Mouse (Mus musculus) sigmoid colon, adult 10 weeks (tissue): ENCODE data around the gene Hist1h2bh. TPM values are rescaled to one million over a fixed set of nuclear protein-coding genes. Genes with fewer than 3 reads are reported as not detected.

Experiments used
- polyA plus RNA-seq: library from polyadenylated mRNA; stranded (reverse); fragments of 350-450 nt; fragmentation: Illumina TruSeq; extraction: RNeasy Lipid Tissue Mini Kit (QIAGEN cat#74804); gene quantifications from one replicate; pipeline ENCODE4 v1.2.3, GENCODE M21; 2014; ENCODE audit warnings: low read depth, low replicate concordance

Gene Hist1h2bh
- polyA plus RNA-seq, 1 experiment from 2014 or later, result 2.1 TPM

Other genes with a start within 250 kb of the Hist1h2bh start
- 97.3 TPM for gene Zfp322a, start 174.2 kb downstream of the Hist1h2bh start, polyA plus RNA-seq
- 2.2 TPM for gene Abt1, start 119.5 kb downstream of the Hist1h2bh start, polyA plus RNA-seq
- gene Btn1a1, start 77.5 kb downstream of the Hist1h2bh start, polyA plus RNA-seq, result 4.6 TPM
- not detected for gene Btn2a2, start 54.5 kb downstream of the Hist1h2bh start, polyA plus RNA-seq
- not detected for gene Hist1h4h, start 12.3 kb downstream of the Hist1h2bh start, polyA plus RNA-seq
- gene Hist1h2af, start 9.5 kb downstream of the Hist1h2bh start, polyA plus RNA-seq, result not detected
- not detected for gene Hist1h3g, start 8.0 kb downstream of the Hist1h2bh start, polyA plus RNA-seq
- not detected for gene Hist1h3f, start 660 bp upstream of the Hist1h2bh start, polyA plus RNA-seq
- not detected for gene Hist1h4f, start 8.3 kb upstream of the Hist1h2bh start, polyA plus RNA-seq
- gene Hist1h1d, start 9.9 kb upstream of the Hist1h2bh start, polyA plus RNA-seq, result 3.9 TPM
- not detected for gene Hist1h3e, start 19.0 kb upstream of the Hist1h2bh start, polyA plus RNA-seq
- gene Hist1h2ae, start 27.8 kb upstream of the Hist1h2bh start, polyA plus RNA-seq, result not detected
- 3.6 TPM for gene Hist1h2bg, start 28.0 kb upstream of the Hist1h2bh start, polyA plus RNA-seq
- not detected for gene Hist1h2bf, start 30.8 kb upstream of the Hist1h2bh start, polyA plus RNA-seq
- gene Hist1h2ad, start 31.0 kb upstream of the Hist1h2bh start, polyA plus RNA-seq, result not detected
- 6.7 TPM for gene Hist1h3d, start 32.4 kb upstream of the Hist1h2bh start, polyA plus RNA-seq
- gene Hist1h4d, start 38.2 kb upstream of the Hist1h2bh start, polyA plus RNA-seq, result 2.3 TPM
- 16.9 TPM for gene Hist1h2be, start 77.7 kb upstream of the Hist1h2bh start, polyA plus RNA-seq
- gene Hist1h1e, start 79.2 kb upstream of the Hist1h2bh start, polyA plus RNA-seq, result 6.3 TPM
- gene Hist1h2ac, start 140.6 kb upstream of the Hist1h2bh start, polyA plus RNA-seq, result 9.6 TPM
- 364 TPM for gene Hist1h2bc, start 140.8 kb upstream of the Hist1h2bh start, polyA plus RNA-seq
- not detected for gene Hist1h1t, start 152.4 kb upstream of the Hist1h2bh start, polyA plus RNA-seq
- gene Hist1h4c, start 155.1 kb upstream of the Hist1h2bh start, polyA plus RNA-seq, result 2.2 TPM
- 13.2 TPM for gene Hfe, start 167.5 kb upstream of the Hist1h2bh start, polyA plus RNA-seq
- gene Hist1h1c, start 195.4 kb upstream of the Hist1h2bh start, polyA plus RNA-seq, result 96.7 TPM
- gene Hist1h3c, start 202.2 kb upstream of the Hist1h2bh start, polyA plus RNA-seq, result not detected
- gene Hist1h2bb, start 203.3 kb upstream of the Hist1h2bh start, polyA plus RNA-seq, result not detected
- gene Hist1h2ab, start 207.7 kb upstream of the Hist1h2bh start, polyA plus RNA-seq, result not detected
- not detected for gene Hist1h3b, start 208.9 kb upstream of the Hist1h2bh start, polyA plus RNA-seq
- gene Hist1h4b, start 213.6 kb upstream of the Hist1h2bh start, polyA plus RNA-seq, result not detected
- not detected for gene Hist1h4a, start 217.8 kb upstream of the Hist1h2bh start, polyA plus RNA-seq
- gene Hist1h3a, start 219.0 kb upstream of the Hist1h2bh start, polyA plus RNA-seq, result not detected
- not detected for gene Hist1h1a, start 220.3 kb upstream of the Hist1h2bh start, polyA plus RNA-seq
- 1.1 TPM for gene Trim38, start 226.5 kb upstream of the Hist1h2bh start, polyA plus RNA-seq